Mouse (Mus musculus) lung, embryonic 14.5 days (tissue): Measurements from ENCODE around the gene Dgkq. TPM values are rescaled to one million over a fixed set of nuclear protein-coding genes. Genes with fewer than 3 reads are reported as not detected.

Experiments
- ATAC-seq: fragments of 200-750 bp; cut with Nextera tagmentation; 2 replicates; pipeline ENCODE4 v1.8.0; 2017; ENCODE audit warnings: mild to moderate bottlenecking, moderate TSS enrichment, moderate library complexity; ENCODE audit not compliant: insufficient read depth
- DNase-seq: peaks from one replicate; pipeline ENCODE4 v3.0.0-alpha.2; 2015
- H3K27ac ChIP-seq: fragments of 300-500 bp; sonication (generic); 2 replicates; pipeline ENCODE4 v1.5.1; 2014; ENCODE audit warnings: low read depth, mild to moderate bottlenecking, moderate library complexity
- H3K27me3 ChIP-seq: fragments of 300-500 bp; sonication (generic); 2 replicates; pipeline ENCODE4 v1.6.1; 2014; ENCODE audit warnings: low read length, control low read depth; ENCODE audit not compliant: insufficient read depth
- H3K36me3 ChIP-seq: fragments of 300-500 bp; sonication (generic); 2 replicates; pipeline ENCODE4 v1.6.1; 2014; ENCODE audit warnings: control low read depth; ENCODE audit not compliant: insufficient read depth
- H3K4me1 ChIP-seq: fragments of 300-500 bp; sonication (generic); 2 replicates; pipeline ENCODE4 v1.6.1; 2014; ENCODE audit warnings: antibody characterized with exemption, control low read depth; ENCODE audit not compliant: insufficient read depth
- H3K4me2 ChIP-seq: fragments of 300-500 bp; sonication (generic); 2 replicates; pipeline ENCODE4 v1.6.1; 2014; ENCODE audit warnings: mild to moderate bottlenecking
- H3K4me3 ChIP-seq: fragments of 300-500 bp; sonication (generic); 2 replicates; pipeline ENCODE4 v1.5.1; 2014; ENCODE audit warnings: low read depth, low read length
- H3K9ac ChIP-seq: fragments of 300-500 bp; sonication (generic); 2 replicates; pipeline ENCODE4 v1.6.1; 2014
- H3K9me3 ChIP-seq: fragments of 300-500 bp; sonication (generic); 2 replicates; pipeline ENCODE4 v1.6.1; 2016; ENCODE audit warnings: low read depth, low read length, control low read depth
- CTCF ChIP-seq: IDR thresholded peaks from 2 replicates; pipeline ENCODE4 v1.5.1; 2016; ENCODE audit warnings: antibody characterized with exemption, low read depth
- WGBS: fragments of 180-500 bp; shearing (Covaris S2); extraction: QIAGEN DNeasy Blood & Tissue Kit; methylation state at CpG from one replicate; pipeline ENCODE4 v1.1.7; 2014; 5-methylcytosine and 5-hydroxymethylcytosine counted together
- polyA plus RNA-seq: library from polyadenylated mRNA; unstranded; fragments of >200 nt; fragmentation: Nextera tagmentation; extraction: Ambion mirVana; gene quantifications from 2 replicates; pipeline ENCODE4 v1.2.1, GENCODE M21; 2014

Dgkq gene
- polyA plus RNA-seq, 1 experiment from 2014 or later = 12.1 TPM

DNA sequence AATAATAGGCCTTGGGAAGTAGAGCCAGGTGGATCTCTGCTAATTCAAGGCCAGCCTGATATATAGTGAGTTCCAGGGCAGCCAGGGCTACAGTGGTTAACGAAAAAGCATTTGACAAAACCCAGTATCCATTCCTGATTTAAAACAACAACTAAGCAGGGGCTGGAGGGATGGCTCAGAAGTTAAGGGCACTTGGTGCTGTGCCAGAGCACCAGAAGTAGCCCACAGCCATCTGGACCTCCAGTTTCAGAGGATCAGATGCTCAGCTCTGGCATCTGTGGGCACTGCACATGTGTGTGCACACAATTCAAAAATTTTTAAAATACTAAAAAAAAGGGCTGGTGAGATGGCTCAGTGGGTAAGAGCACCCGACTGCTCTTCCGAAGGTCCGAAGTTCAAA is 35.8 kb downstream of the Dgkq start:
- Histone ChIP-seq H3K36me3 (0 out of 2 replicates have a peak, but pooled peaks cover 5% of the 10 kb centered on the region), H3K27ac (no peak overlapping the region), H3K4me3 (no peak overlapping the region), H3K4me1 (peaks cover 7% of the 10 kb centered on the region), H3K27me3 (no peaks in the 10 kb centered on the region), H3K9ac (no peak overlapping the region), H3K9me3 (no peaks in the 10 kb centered on the region), H3K4me2 (no peak overlapping the region)
- DNase-seq (no peak), ATAC-seq (no peak)
- no peak for TF ChIP-seq CTCF
- 83% methylated on average over 4 of the region's 4 CpGs for WGBS

DNA sequence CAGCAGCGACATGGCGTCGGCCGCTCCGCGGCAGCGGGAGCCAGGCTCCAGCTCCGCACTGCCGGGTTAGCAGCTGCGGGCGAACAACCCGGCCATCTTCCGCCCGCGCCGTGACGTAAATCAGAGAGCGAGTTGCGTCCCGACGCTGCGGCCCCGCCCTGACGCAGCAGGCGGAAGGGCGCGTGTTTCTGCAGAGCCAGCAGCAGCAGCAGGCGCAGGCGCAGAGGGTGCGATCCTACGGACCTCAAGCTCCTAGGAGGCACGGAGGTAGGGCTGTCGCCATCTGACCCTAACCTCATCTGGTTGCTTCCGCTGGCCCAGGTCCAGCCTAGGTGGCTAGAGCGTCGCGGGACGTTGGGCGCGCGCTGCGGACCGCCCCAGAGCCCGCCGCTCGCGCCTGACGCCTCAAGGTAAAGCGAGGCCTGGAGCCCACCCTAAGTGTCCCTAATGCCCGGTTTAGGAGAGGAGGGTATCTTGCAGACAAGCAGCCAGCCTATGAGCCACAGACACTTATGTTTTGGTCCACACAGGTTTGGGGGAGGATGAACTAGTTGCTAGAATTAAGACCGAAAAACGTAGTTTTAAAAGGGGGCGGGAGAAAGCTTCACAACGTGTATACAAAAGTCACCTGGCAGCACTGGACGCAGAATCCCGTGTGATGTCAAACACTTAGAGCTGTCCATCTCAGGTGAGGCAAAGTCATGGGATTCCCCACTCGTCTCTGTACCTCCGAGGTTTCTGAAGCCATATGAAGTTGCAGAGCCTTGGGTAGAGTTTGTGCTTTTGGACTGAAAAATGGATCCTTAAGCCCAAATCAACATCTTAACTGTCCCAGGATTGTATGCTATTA is 39.6 kb downstream of the Dgkq start, which contains the start of the genes Gak and Tmem175:
TSS of gene Gak (minus strand) at position 122 of the 850 bp plus-strand sequence.
TSS of gene Tmem175 (plus strand) at position 137 of the 850 bp plus-strand sequence.
- H3K36me3 ChIP-seq = 0 out of 2 replicates have a peak, but pooled peaks cover 2% of the 10 kb centered on the region
- H3K4me1 ChIP-seq = peaks cover 9% of the 10 kb centered on the region
- no peaks in the 10 kb centered on the region for H3K27me3 ChIP-seq
- H3K4me2 ChIP-seq = peak within 1 kb of the TSS; percentile 62
- peak within 1 kb of the TSS; percentile 77 for H3K4me3 ChIP-seq
- WGBS = under 1% methylated on average over 58 of the region's 58 CpGs
- TF ChIP-seq CTCF = no peak
- H3K27ac ChIP-seq = peak within 1 kb of the TSS; percentile 88
- H3K9ac ChIP-seq = peak within 1 kb of the TSS; percentile 93
- no peaks in the 10 kb centered on the region for H3K9me3 ChIP-seq
- ATAC-seq (peak; percentile 98), DNase-seq (peak; percentile 98)

DNA sequence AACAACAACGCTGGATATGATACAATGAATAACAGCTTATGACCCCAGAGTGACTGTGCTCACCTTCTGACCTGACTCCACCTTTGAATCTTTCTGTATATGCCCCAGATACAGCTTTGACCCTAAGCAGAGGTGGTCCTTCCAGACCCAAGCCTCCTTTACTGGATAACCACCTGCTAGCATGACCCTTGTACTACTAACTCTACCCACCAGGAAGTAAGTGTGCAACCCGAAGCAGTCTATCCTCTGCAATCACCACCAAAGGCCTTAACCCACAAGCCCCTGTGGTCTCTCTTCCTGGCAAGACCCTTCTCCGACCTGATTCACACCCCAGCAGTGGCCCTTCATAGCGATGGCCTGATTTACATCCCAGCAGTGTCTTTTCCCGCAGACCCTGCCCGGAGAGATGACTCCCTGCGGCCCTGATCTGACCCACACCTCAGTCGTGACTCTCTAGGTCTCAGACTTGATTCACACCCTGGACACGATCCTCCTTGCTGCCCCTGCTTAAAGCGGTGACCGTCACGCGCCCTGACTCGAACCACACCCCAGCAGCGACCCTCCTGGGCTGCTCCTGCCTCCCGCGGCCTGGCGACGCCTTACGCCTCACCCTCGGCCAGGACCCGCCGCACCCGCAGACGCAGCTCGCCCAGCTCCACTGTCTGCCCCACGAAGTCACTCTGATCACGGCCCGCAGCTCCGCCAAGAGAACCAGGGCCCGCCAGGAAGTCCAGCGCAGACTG is 40.4 kb downstream of the Dgkq start:
- peak overlapping the region; percentile 93 for H3K9ac ChIP-seq
- H3K36me3 ChIP-seq = peaks cover 10% of the 10 kb centered on the region
- no peak for DNase-seq
- peak overlapping the region; percentile 62 for H3K4me2 ChIP-seq
- 1% methylated on average over 32 of the region's 32 CpGs for WGBS
- peak; percentile 89 for ATAC-seq
- peaks cover 9% of the 10 kb centered on the region for H3K4me1 ChIP-seq
- H3K27me3 ChIP-seq = no peaks in the 10 kb centered on the region
- TF ChIP-seq CTCF = no peak
- peak overlapping the region; percentile 88 for H3K27ac ChIP-seq
- peak overlapping the region; percentile 77 for H3K4me3 ChIP-seq
- H3K9me3 ChIP-seq = no peaks in the 10 kb centered on the region

DNA sequence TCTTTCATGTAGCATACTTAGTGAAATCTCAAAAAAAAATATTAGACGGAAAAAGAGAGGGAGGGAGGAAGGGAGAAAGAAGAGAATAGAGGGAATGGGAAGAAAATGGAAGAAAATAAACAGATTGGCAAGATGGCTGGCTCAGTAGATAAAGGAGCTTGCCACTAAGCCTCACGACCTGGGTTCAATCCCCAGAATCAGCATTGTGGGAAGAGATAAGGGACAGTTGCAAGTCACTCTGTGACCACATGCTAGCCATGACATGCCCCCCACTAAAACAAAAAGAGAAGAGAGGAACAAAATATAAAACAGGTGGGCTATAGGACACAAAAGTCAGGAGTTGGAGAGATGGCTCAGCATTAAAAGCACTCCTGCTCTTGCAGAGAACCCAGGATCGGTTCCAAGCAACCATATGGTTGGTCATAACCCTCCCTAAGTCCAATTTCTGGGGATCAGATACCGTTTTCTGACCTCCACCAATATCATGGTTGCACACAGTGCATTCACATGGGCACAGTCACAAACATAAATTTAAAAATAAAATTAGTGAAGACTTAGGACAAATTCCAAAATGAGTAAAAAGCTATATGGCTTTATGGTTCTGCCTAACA is 43.3 kb downstream of the Dgkq start:
- ATAC-seq (no peak), DNase-seq (no peak)
- Histone ChIP-seq H3K9ac (no peak overlapping the region), H3K36me3 (peaks cover 38% of the 10 kb centered on the region), H3K4me2 (no peak overlapping the region), H3K4me3 (no peak overlapping the region), H3K27me3 (no peaks in the 10 kb centered on the region), H3K4me1 (peaks cover 9% of the 10 kb centered on the region), H3K9me3 (no peaks in the 10 kb centered on the region), H3K27ac (no peak overlapping the region)
- WGBS = 80% methylated on average over 4 of the region's 4 CpGs
- TF ChIP-seq CTCF = no peak

DNA sequence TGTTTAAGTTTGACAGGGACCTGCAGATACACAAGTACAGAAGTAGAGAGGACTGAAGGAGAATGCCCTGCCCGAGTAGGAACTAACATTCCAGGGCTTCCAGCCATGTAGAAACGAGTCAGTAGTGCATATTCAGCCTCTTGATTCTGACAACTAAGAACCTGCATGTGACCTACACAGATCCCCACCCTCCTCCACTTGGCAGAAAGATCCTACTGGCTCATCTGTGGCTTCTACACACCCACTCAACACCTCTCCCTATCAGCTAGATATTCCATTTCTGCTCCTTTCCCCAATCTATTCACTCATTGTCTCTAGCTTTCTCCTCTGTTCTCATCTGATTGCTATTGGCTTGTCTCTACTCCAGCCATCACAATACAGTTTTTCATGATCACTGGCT is 47.6 kb downstream of the Dgkq start:
- Histone ChIP-seq H3K9me3 (no peaks in the 10 kb centered on the region), H3K27me3 (no peaks in the 10 kb centered on the region), H3K9ac (no peak overlapping the region), H3K4me1 (no peaks in the 10 kb centered on the region), H3K4me2 (no peak overlapping the region), H3K4me3 (no peak overlapping the region), H3K36me3 (peaks cover 64% of the 10 kb centered on the region), H3K27ac (no peak overlapping the region)
- 74% methylated on average over 2 of the region's 2 CpGs for WGBS
- ATAC-seq (no peak), DNase-seq (no peak)
- no peak for TF ChIP-seq CTCF

DNA sequence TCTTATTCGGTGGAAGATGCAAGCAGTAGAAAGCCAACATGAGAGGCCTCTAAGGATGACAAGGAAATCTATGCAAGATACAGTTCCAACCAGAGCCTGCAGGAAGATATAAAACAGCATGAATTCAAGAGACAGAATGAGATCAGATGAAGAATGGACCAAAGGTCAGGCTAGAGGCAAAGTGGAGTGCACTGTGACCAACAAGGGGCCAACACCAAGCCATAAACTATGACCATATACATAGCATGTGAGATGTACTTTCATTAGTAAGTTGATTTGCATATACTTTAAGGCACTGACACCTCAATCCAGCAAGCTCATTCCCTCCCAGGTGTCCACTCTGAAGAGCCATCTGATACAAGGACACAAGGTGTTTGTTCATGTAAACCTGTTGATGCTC is 59.0 kb downstream of the Dgkq start:
- H3K36me3 ChIP-seq = peaks cover 93% of the 10 kb centered on the region
- H3K4me2 ChIP-seq = no peak overlapping the region
- WGBS = 89% methylated on average over 1 of the region's 1 CpGs
- ATAC-seq = no peak
- no peaks in the 10 kb centered on the region for H3K9me3 ChIP-seq
- no peak overlapping the region for H3K9ac ChIP-seq
- H3K4me3 ChIP-seq = no peak overlapping the region
- H3K27me3 ChIP-seq = no peaks in the 10 kb centered on the region
- TF ChIP-seq CTCF = no peak
- H3K4me1 ChIP-seq = no peaks in the 10 kb centered on the region
- no peak overlapping the region for H3K27ac ChIP-seq
- no peak for DNase-seq
